Mouse (Mus musculus): ENCODE data around the gene Pex14. TPM values are rescaled to one million over a fixed set of nuclear protein-coding genes. Genes with fewer than 3 reads are reported as not detected.
"Not testable (repeated sequence)": the region's sequence is repeated elsewhere in the genome, so short reads cannot be mapped to it uniquely, and the experiment has no call there.

The Pex14 gene
- total RNA-seq, 2 experiments from 2014 or later, result 48.4 to 57.5 TPM

DNA sequence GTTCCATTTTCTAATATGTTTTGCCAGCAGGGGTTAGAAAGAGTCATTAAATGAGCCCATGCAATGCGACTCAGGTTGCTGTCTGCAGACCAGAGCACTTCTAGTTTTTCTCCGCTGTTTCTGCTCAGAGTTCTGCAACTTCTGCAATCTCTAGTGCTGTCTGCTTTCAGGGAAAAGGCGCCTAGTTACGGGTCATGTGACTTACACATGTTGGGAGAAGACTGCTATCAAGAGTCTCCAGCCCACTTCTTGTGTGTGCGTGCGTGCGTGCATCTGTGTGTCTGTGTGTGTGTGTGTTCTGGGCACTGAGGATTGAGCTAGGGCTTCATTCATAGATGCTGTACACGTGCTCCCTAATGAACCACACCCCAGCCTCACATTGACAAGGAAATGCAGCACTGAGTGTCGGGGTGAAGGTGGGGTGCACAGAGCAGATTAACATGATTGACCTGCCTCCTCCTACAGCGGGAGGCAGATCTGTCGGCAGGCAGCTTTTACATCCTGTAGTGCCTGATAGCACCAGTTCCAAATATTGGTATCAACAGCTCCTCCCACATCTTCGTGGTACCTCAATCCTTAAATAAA is 20.4 kb upstream of the Pex14 start:
- DNase-seq (ENCODE audit: low spot score in 2 of 2); intact Hi-C loops (cut with DNase I): not testable (repeated sequence)

GRCm38 (mm10) chr4:149103875-149104561 is 4.3 kb upstream of the Pex14 start, which contains the start of gene Dffa:
Gene Dffa, plus strand, starts transcription at chr4:149104146.
- peak; percentile 87 to 91 for DNase-seq (ENCODE audit: low spot score in 2 of 2)
- intact Hi-C loops (cut with DNase I), result no loop called here

DNA sequence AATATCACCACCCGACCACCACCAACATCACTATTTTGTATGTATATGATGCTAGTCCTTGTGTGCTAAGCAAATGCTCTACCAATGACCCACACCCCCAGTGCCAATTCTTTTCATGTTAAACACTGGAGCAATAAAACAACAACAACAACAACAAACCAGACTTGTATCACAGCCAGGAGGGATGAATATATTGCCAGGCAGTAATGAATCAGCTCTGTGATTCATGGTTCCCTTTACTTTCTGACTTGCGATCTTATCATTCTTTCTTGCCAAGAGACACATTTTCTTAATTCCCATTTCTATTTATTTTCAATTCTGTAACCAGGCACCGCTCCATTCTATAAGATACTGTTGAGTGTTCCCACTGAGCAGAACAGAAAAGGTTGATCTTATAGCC is 1.8 kb upstream of the Pex14 start:
- intact Hi-C loops (cut with DNase I), result no loop called here
- no peak for DNase-seq (ENCODE audit: low spot score in 2 of 2)

GRCm38 (mm10) chr4:149100449-149100848 is 773 bp upstream of the Pex14 start:
- DNase-seq (ENCODE audit: low spot score in 2 of 2); intact Hi-C loops (cut with DNase I): not testable (repeated sequence)

- intact Hi-C loops (cut with DNase I), result no loop called here
These were observed 1.1 kb downstream of the Pex14 start for GRCm38 (mm10) chr4:149098571-149098970.

DNA sequence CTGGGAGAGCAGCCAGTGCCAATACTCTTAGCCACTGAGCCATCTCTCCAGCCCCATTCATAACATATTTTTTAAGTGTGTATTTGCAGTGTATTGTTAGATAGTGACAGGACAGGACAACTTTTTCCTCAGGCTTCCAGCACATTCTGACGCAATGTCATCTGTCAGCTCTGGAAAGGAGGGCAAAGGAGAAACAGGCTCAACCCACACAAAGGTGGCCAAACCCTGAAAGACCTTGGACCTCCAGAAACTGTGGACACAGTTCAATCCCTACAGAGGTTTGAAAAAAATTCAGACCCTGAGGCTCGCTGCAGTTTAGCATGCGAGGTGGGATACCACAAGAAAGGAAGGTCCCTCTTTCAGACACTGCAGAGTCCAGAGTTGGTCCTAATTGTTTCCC is 1.7 kb downstream of the Pex14 start:
- DNase-seq (ENCODE audit: low spot score in 2 of 2), result no peak
- intact Hi-C loops (cut with DNase I), result no loop called here

More at GRCm38 (mm10) chr4:149098571-149098970, 1.1 kb downstream of the Pex14 start:
- DNase-seq (ENCODE audit: low spot score in 2 of 2), result no peak

GRCm38 (mm10) chr4:149091364-149091763 is 8.3 kb downstream of the Pex14 start:
- no peak for DNase-seq (ENCODE audit: low spot score in 2 of 2)
- intact Hi-C loops (cut with DNase I), result no loop called here

DNA sequence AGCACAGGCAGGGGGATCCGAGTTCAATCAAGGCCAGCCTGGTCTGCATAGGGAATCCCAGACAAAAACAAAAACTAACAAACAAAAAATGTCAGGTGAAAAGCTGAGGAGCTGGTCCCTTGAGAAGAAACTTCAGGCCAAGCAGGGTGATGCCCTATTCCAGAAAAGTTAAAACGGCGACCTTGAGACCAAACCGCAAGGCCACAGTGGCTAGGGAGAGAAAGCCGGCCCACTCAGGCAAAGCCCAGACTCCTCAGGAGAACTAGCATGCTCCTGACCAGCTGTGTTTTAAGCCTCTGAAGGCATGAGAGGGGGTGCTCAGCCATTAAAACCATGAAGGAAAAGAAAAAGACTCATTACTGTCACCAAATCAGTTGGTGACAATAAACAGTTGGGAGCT is 14.3 kb downstream of the Pex14 start:
- intact Hi-C loops (cut with DNase I), result no loop called here

GRCm38 (mm10) chr4:149081528-149081927 is 18.1 kb downstream of the Pex14 start:
- DNase-seq (ENCODE audit: low spot score in 2 of 2), result no peak
- intact Hi-C loops (cut with DNase I), result no loop called here

More for the DNA sequence above, 14.3 kb downstream of the Pex14 start:
- no peak for DNase-seq (ENCODE audit: low spot score in 2 of 2)

DNA sequence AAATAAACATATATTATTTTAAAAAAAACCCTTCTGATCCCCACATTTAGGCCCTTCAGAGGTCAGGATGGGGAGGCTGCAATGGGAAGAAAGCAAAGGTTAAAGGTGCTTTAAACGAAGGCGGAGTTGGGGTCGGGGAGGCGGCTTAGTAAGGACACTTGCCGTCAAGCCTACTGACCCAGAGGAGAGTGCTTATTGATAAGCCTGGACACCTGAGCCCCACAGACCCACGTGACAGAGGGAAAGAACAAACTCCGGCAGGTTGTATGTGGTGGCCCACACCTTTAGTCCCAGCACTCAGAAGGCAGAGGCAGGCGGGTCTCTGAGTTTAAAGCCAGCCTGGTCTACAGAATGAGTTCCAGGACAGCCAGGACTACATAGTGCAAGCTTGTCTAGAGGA is 19.6 kb downstream of the Pex14 start:
- intact Hi-C loops (cut with DNase I), result no loop called here

GRCm38 (mm10) chr4:149079629-149080028 is 20.0 kb downstream of the Pex14 start:
- no peak for DNase-seq (ENCODE audit: low spot score in 2 of 2)
- intact Hi-C loops (cut with DNase I), result loop anchor here (10.0 kb wide), 1 partner anchor 395 kb away; no protein-coding TSS in a partner anchor

More for the DNA sequence above, 19.6 kb downstream of the Pex14 start:
- DNase-seq (ENCODE audit: low spot score in 2 of 2), result no peak

- intact Hi-C loops (cut with DNase I), result loop anchor here (10.0 kb wide), 1 partner anchor 393 kb away; no protein-coding TSS in a partner anchor
- DNase-seq (ENCODE audit: low spot score in 2 of 2), result no peak
These were observed 21.4 kb downstream of the Pex14 start for GRCm38 (mm10) chr4:149078261-149078660.

- intact Hi-C loops (cut with DNase I), result loop anchor here (10.0 kb wide), 1 partner anchor 391 kb away; no protein-coding TSS in a partner anchor
- peak; percentile 67 to 69 for DNase-seq (ENCODE audit: low spot score in 2 of 2)
These were observed 23.7 kb downstream of the Pex14 start for GRCm38 (mm10) chr4:149075871-149076575.

DNA sequence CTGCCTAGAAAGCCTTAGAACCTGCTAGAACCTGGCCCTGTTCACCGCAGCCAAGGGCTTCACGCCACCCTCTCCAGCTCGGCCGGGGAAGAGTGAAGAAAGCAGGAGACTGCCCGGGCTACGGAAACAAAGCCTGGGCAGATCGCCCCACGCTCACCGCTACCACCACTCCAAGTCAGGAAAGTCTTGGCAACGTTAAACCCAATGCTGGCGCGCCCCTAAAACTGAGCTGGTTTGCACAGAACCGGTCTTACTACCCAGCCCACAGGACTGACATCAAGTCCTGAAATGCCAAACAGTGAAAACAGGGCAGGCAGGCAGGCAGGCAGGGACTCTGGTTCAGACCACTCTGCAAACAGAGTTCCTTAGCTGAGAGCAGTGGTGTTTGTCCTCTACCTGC is 24.6 kb downstream of the Pex14 start:
- intact Hi-C loops (cut with DNase I), result loop anchor here (10.0 kb wide), 1 partner anchor 390 kb away; no protein-coding TSS in a partner anchor
- DNase-seq (ENCODE audit: low spot score in 2 of 2), result no peak

DNA sequence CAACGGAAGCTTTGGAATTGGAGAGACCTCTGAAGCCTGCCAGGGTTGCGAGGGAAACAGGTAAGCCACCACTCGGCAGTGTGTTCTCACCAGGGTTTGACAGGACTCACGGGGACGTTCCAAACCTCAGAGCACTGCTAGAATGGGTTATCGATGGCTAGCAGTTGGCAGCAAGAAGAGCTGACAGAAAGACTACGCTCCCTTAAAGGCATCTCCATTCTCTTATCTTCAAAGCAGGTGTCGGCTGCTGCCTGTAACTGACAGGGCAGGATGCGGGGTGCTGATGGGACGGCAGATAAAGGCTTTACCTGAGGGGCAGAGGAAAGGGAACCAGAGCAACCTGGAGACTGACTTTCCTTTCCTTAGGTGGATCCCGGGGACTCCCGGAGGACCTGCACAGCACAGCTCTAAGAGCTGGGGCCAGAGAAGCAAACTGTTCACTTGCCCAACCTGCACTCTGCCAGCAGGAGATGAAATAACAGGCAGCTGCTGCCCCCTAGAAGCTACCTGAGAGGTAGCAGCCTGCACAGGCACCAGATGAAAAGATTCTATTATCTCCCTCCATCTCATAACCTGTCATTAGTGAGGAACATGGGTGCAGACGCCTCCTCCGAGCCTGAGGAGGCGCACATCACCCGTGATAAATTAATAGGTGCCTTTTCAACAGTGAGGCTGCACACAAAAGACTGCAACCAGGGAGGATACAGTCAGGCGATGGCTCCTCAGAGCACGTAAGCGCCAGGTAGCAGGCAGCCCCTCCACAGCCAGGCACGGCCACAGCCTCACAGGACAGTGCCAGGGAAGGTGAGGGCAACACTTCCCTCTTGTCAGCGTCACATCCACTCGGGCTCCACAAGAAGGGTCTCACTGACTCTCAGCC is 32.8 kb downstream of the Pex14 start:
- intact Hi-C loops (cut with DNase I), result no loop called here
- no peak for DNase-seq (ENCODE audit: low spot score in 2 of 2)

GRCm38 (mm10) chr4:149064061-149064854 is 35.4 kb downstream of the Pex14 start:
- intact Hi-C loops (cut with DNase I), result loop anchor here (5.0 kb wide), 1 partner anchor 322 kb away; no protein-coding TSS in a partner anchor
- DNase-seq (ENCODE audit: low spot score in 2 of 2), result no peak

DNA sequence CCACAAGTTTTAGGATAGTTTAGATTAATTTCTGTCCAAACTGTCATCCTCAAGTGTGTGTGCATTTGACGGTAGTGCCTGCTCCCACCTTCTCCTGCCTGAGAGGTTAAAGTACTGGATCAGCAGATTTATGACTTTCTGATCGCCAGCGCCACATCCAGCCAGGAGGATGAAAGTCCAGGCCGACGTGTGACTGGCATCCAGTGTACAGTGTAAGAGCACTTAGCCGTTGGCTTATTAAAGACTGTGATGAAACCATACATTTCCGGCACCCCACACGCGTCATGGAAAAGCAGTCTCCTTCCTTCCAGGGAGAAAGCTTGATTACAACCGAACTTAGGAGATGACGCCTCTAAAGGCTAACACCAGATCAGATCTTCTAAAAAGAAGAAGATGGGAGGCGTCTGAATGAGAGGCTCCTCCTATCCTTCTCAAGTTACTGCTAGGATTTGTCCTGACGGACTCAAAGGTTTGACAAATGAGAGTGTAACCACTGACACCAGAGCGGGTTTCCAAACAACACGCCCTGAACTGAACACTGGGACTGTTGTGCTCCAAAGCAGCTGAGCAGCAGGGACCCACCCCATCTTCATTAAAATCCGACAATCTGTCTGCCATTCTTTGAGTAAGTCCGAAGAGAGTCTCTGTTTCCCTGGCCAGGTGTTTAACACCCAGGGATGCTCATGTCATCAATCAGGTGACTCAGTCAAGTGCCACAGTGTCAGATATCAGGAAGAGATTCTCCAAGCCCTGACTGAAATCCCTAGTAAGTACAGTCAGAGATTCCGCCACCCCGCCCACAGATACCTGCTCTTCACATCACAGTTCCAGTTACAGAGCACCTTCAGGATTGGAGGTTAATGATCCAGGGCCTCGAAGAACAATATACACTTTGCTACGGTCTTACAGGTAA is 37.0 kb downstream of the Pex14 start:
- no peak for DNase-seq (ENCODE audit: low spot score in 2 of 2)
- intact Hi-C loops (cut with DNase I), result loop anchor here (5.0 kb wide), 1 partner anchor 320 kb away; no protein-coding TSS in a partner anchor

- no peak for DNase-seq (ENCODE audit: low spot score in 2 of 2)
- intact Hi-C loops (cut with DNase I), result loop anchor here (5.0 kb wide), 1 partner anchor 319 kb away; no protein-coding TSS in a partner anchor
These were observed 38.3 kb downstream of the Pex14 start for GRCm38 (mm10) chr4:149061432-149061718.

Measured in left cerebral cortex, postnatal 36 days (tissue).